Mouse (Mus musculus) midbrain, postnatal 0 days (tissue): ENCODE data around the gene Fyn. TPM values are rescaled to one million over a fixed set of nuclear protein-coding genes. Genes with fewer than 3 reads are reported as not detected.

Experiments
- ATAC-seq: fragments of 200-750 bp; cut with Nextera tagmentation; 2 replicates; pipeline ENCODE4 v1.8.0; 2017; ENCODE audit warnings: moderate number of reproducible peaks, mild to moderate bottlenecking, moderate TSS enrichment, moderate library complexity; ENCODE audit not compliant: low FRiP score
- DNase-seq: peaks from one replicate; pipeline ENCODE4 v3.0.0-alpha.2; 2015; ENCODE audit warnings: low spot score
- H3K27ac ChIP-seq: fragments of 300-500 bp; sonication (generic); 2 replicates; pipeline ENCODE4 v1.5.1; 2014; ENCODE audit warnings: low read depth, mild to moderate bottlenecking, low read length, mixed read lengths
- H3K27me3 ChIP-seq: fragments of 300-500 bp; sonication (generic); 2 replicates; pipeline ENCODE4 v1.6.1; 2014; ENCODE audit warnings: low read length, control low read depth, mixed read lengths; ENCODE audit not compliant: insufficient read depth
- H3K36me3 ChIP-seq: fragments of 300-500 bp; sonication (generic); 2 replicates; pipeline ENCODE4 v1.6.1; 2014; ENCODE audit warnings: low read length, control low read depth, mixed read lengths; ENCODE audit not compliant: insufficient read depth
- H3K4me1 ChIP-seq: fragments of 300-500 bp; sonication (generic); 2 replicates; pipeline ENCODE4 v1.6.1; 2014; ENCODE audit warnings: mild to moderate bottlenecking, control low read depth, antibody characterized with exemption, low read length, mixed read lengths; ENCODE audit not compliant: insufficient read depth
- H3K4me2 ChIP-seq: fragments of 300-500 bp; sonication (generic); 2 replicates; pipeline ENCODE4 v1.6.1; 2014; ENCODE audit warnings: low read depth, mild to moderate bottlenecking, low read length, mixed read lengths; ENCODE audit not compliant: poor library complexity, severe bottlenecking
- H3K4me3 ChIP-seq: fragments of 300-500 bp; sonication (generic); 2 replicates; pipeline ENCODE4 v1.5.1; 2014; ENCODE audit warnings: low read depth, mild to moderate bottlenecking, low read length, moderate library complexity
- H3K9ac ChIP-seq: fragments of 300-500 bp; sonication (generic); replicated peaks from 2 replicates; pipeline ENCODE4 v1.6.1; 2014; ENCODE audit warnings: mild to moderate bottlenecking, low read length, moderate library complexity, mixed read lengths; ENCODE audit not compliant: poor library complexity, severe bottlenecking
- H3K9me3 ChIP-seq: fragments of 300-500 bp; sonication (generic); 2 replicates; pipeline ENCODE4 v1.6.1; 2016; ENCODE audit warnings: low read length, control low read depth
- CTCF ChIP-seq: IDR thresholded peaks from 2 replicates; pipeline ENCODE4 v1.5.1; 2016; ENCODE audit warnings: antibody characterized with exemption, mild to moderate bottlenecking
- WGBS: fragments of 180-500 bp; shearing (Covaris S2); extraction: QIAGEN DNeasy Blood & Tissue Kit; methylation state at CpG from one replicate; pipeline ENCODE4 v1.1.7; 2014; 5-methylcytosine and 5-hydroxymethylcytosine counted together
- polyA plus RNA-seq: library from polyadenylated mRNA; unstranded; fragments of >200 nt; fragmentation: Nextera tagmentation; extraction: Ambion mirVana; gene quantifications from 2 replicates; pipeline ENCODE4 v1.2.1, GENCODE M21; 2015
- total RNA-seq: library from RNA; depleted of rRNA; stranded (reverse); fragments of >200 nt; gene quantifications from 2 replicates; pipeline ENCODE4 v1.2.3, GENCODE M21; 2014

The Fyn gene
- total and polyA plus RNA-seq, 2 experiments from 2014 or later, result 82.9 to 121 TPM

- ATAC-seq (no peak), DNase-seq (no peak)
- TF ChIP-seq CTCF, result no peak
- Histone ChIP-seq H3K4me1 (no peaks in the 10 kb centered on the region; the same call in 1 of the 2 replicates), H3K9me3 (no peaks in the 10 kb centered on the region), H3K4me3 (no peak overlapping the region), H3K27me3 (no peaks in the 10 kb centered on the region), H3K36me3 (no peaks in the 10 kb centered on the region), H3K4me2 (no peak overlapping the region), H3K27ac (no peak overlapping the region), H3K9ac (no peak overlapping the region)
- WGBS, result 77% methylated on average over 3 of the region's 3 CpGs
Measured at GRCm38 (mm10) chr10:39468576-39468975, 99.9 kb downstream of the Fyn start.

GRCm38 (mm10) chr10:39469341-39469740 lies 100.7 kb downstream of the Fyn start:
- Histone ChIP-seq H3K27me3 (no peaks in the 10 kb centered on the region), H3K9ac (no peak overlapping the region), H3K4me2 (no peak overlapping the region), H3K9me3 (no peaks in the 10 kb centered on the region), H3K4me3 (no peak overlapping the region), H3K27ac (no peak overlapping the region), H3K4me1 (no peaks in the 10 kb centered on the region; the same call in 1 of the 2 replicates), H3K36me3 (no peaks in the 10 kb centered on the region)
- DNase-seq, result no peak
- WGBS, result 74% methylated on average over 7 of the region's 7 CpGs
- no peak for TF ChIP-seq CTCF
- no peak for ATAC-seq

DNA sequence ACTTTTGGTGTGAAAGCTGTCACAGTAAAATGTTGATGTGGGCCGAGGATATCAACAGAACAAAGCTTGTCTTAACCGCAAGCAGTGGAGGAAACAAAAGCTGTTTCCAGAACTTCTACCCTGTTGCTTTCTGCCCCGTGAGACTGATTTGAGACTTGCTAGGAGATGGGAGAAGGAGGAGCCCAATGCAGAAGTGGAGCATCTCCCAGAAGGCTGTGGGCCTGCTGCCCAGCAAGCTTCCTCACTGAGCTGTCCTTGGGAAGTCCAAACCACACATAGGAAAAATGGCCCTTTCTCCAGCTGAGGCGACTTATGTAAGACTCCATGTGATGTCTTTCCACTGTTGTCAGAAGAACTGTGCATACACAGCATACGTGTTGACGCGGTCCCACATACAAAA lies 101.7 kb downstream of the Fyn start:
- Histone ChIP-seq H3K9me3 (no peaks in the 10 kb centered on the region), H3K4me1 (no peaks in the 10 kb centered on the region; the same call in 1 of the 2 replicates), H3K27me3 (no peaks in the 10 kb centered on the region), H3K9ac (no peak overlapping the region), H3K4me3 (no peak overlapping the region), H3K27ac (no peak overlapping the region), H3K4me2 (no peak overlapping the region), H3K36me3 (no peaks in the 10 kb centered on the region)
- no peak for ATAC-seq
- 81% methylated on average over 7 of the region's 7 CpGs for WGBS
- no peak for DNase-seq
- TF ChIP-seq CTCF, result no peak

DNA sequence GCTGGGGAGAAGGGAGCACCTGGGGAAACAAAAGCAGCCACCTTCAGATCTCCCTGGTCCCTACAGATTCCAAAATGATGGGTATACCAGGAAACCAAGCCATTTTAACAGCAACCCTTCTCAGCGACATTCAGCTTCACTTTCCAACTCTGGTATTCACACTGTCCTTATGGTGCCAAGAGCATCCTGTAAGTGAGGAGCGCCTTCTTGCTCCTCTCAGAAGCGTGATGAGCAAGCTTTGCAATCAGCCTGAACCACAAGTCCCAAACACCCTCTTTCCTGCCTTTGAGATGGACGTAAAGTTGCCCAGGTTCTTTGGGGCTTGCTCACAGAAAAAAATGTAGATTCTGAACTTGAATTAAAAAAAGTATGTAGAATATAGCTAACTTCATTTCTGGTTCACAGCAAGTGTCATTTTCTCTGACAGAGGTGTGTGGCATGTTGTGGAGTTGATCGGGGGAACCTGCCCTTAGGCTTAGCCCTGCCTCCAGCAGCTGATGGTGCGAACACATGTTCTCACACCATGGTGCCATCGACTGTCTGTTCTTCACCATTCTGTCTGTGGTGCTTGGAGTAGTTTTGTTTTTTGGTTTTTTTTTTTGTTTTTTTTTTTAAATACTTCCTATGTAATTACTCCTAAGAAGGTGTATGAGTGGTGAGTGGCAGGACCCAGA lies 102.5 kb downstream of the Fyn start:
- TF ChIP-seq CTCF, result no peak
- ATAC-seq (no peak), DNase-seq (no peak)
- H3K9ac ChIP-seq, result no peak overlapping the region
- WGBS, result 79% methylated on average over 7 of the region's 7 CpGs
- no peak overlapping the region for H3K4me3 ChIP-seq
- H3K36me3 ChIP-seq, result no peaks in the 10 kb centered on the region
- no peak overlapping the region for H3K4me2 ChIP-seq
- no peaks in the 10 kb centered on the region for H3K27me3 ChIP-seq
- peak overlapping the region; percentile 4; the same call in 1 of the 2 replicates for H3K27ac ChIP-seq
- no peaks in the 10 kb centered on the region; the same call in 1 of the 2 replicates for H3K4me1 ChIP-seq
- H3K9me3 ChIP-seq, result no peaks in the 10 kb centered on the region

GRCm38 (mm10) chr10:39471714-39472531 lies 103.3 kb downstream of the Fyn start:
- Histone ChIP-seq H3K27me3 (no peaks in the 10 kb centered on the region), H3K4me1 (no peaks in the 10 kb centered on the region; the same call in 1 of the 2 replicates), H3K9me3 (no peaks in the 10 kb centered on the region), H3K27ac (peak overlapping the region; percentile 4; the same call in 1 of the 2 replicates), H3K36me3 (no peaks in the 10 kb centered on the region), H3K4me3 (no peak overlapping the region), H3K4me2 (no peak overlapping the region), H3K9ac (no peak overlapping the region)
- WGBS, result 46% methylated on average over 15 of the region's 15 CpGs
- ATAC-seq, result 0 out of 2 replicates have a peak, but pooled peaks have one; percentile 10
- no peak for TF ChIP-seq CTCF
- peak; percentile 72 for DNase-seq

GRCm38 (mm10) chr10:39472923-39473322 lies 104.3 kb downstream of the Fyn start:
- 66% methylated on average over 7 of the region's 7 CpGs for WGBS
- DNase-seq (no peak), ATAC-seq (no peak)
- no peak overlapping the region for H3K9ac ChIP-seq
- no peaks in the 10 kb centered on the region for H3K27me3 ChIP-seq
- H3K4me1 ChIP-seq, result no peaks in the 10 kb centered on the region; the same call in 1 of the 2 replicates
- H3K36me3 ChIP-seq, result no peaks in the 10 kb centered on the region
- H3K4me3 ChIP-seq, result no peak overlapping the region
- no peak overlapping the region for H3K4me2 ChIP-seq
- H3K27ac ChIP-seq, result no peak overlapping the region
- no peaks in the 10 kb centered on the region for H3K9me3 ChIP-seq
- no peak for TF ChIP-seq CTCF
